Mouse (Mus musculus): ENCODE measurements around the gene Mnd1. TPM values are rescaled to one million over a fixed set of nuclear protein-coding genes. Genes with fewer than 3 reads are reported as not detected.

The Mnd1 gene
- polyA plus RNA-seq, 1 experiment, result 0.51 TPM

DNA sequence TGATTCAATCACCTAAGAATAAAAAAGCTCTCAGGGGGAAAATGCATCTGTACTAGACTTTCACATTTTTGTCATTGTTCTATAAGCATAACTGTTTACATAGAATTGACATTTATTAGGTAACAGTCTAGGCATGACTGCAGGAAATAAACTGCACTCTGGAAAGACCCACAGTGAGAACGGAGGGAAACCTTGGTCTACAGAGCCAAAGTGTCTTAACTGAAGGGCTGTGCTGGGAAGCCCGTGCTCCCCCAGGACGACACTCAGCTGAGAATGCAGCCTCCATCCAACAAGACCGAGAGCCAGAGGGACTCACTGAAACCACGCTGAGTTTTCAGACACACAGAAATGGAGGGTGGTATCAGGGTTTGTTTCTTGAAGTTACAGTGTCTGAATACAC lies 24.8 kb downstream of the Mnd1 start:
- peaks cover 5% of the 10 kb centered on the region; the same call in 1 of the 2 replicates for H3K4me1 ChIP-seq (replicated peaks; ENCODE audit: control insufficient read depth, insufficient read depth, low read length)
- 95% methylated on average over 5 of the region's 5 CpGs for WGBS
- H3K27me3 ChIP-seq (ENCODE audit: control insufficient read depth, insufficient read depth, low read length), result no peaks in the 10 kb centered on the region
- no peak overlapping the region for H3K27ac ChIP-seq (ENCODE audit: control insufficient read depth, insufficient read depth, low read length)
- no peaks in the 10 kb centered on the region for H3K36me3 ChIP-seq (ENCODE audit: control insufficient read depth, insufficient read depth, low read length)
- TF ChIP-seq CTCF (IDR thresholded peaks at IDR 0.05; ENCODE audit: borderline replicate concordance, control insufficient read depth, extremely low read depth, insufficient read depth, low read length, poor library complexity) (no peak), POLR2A (IDR thresholded peaks at IDR 0.05; ENCODE audit: control insufficient read depth, extremely low read depth, insufficient read depth, low read length, poor library complexity) (no peak)
- DNase-seq, result no peak
- H3K4me3 ChIP-seq (ENCODE audit: control insufficient read depth, insufficient read depth, low read length), result no peak overlapping the region

DNA sequence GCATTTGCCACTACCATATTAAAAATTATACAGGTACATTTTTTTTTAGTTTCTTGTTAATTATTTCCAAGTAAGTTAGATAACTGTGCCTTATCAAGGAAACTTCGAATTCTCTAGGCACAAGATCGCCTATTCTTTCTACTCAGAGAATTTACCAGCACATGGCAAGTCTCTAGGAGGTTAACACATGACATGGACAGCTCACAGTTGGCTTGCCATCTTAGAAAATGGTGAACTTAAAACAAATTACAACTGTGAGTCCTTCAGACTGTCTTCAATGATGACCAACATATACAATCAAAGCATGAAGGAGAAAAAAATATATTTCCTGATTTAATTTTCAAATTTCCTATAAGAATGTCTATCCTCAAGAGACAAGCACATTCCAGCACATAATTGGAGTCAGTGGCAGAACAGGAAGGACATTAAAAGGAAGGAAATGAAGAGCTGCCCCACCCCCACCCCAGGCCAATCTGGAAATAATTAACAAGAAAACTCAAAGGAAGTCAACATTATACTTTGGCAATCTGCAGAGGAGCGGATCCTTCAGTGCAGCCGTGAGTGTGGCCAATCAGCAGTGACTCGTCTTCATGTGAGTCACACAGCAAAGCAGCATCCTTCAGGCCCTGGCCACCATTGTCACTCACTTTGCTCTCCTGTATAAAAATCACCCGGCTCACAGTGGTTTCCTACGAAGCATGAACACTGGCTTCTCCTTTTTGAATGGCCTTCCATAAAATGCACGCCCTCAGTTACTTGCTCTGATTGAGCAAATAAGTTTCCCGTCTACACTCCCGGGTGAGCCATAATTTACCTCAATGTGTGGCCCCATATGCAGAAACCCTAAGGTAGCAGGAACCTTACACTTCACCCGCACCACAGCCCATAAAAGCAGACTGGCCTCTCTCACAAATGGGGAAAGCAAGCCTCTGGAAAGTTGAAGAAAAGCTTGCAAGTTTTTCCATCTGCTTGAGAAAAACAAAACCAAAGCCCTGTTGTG lies 26.4 kb downstream of the Mnd1 start:
- WGBS, result 84% methylated on average over 11 of the region's 11 CpGs
- no peak for DNase-seq
- Histone ChIP-seq H3K27ac (ENCODE audit: control insufficient read depth, insufficient read depth, low read length) (no peak overlapping the region), H3K36me3 (ENCODE audit: control insufficient read depth, insufficient read depth, low read length) (no peaks in the 10 kb centered on the region), H3K4me1 (replicated peaks; ENCODE audit: control insufficient read depth, insufficient read depth, low read length) (0 out of 2 replicates have a peak, but pooled peaks cover 2% of the 10 kb centered on the region), H3K27me3 (ENCODE audit: control insufficient read depth, insufficient read depth, low read length) (no peaks in the 10 kb centered on the region), H3K4me3 (ENCODE audit: control insufficient read depth, insufficient read depth, low read length) (no peak overlapping the region)
- TF ChIP-seq CTCF (IDR thresholded peaks at IDR 0.05; ENCODE audit: borderline replicate concordance, control insufficient read depth, extremely low read depth, insufficient read depth, low read length, poor library complexity), result no peak
- no peak for TF ChIP-seq POLR2A (IDR thresholded peaks at IDR 0.05; ENCODE audit: control insufficient read depth, extremely low read depth, insufficient read depth, low read length, poor library complexity)

DNA sequence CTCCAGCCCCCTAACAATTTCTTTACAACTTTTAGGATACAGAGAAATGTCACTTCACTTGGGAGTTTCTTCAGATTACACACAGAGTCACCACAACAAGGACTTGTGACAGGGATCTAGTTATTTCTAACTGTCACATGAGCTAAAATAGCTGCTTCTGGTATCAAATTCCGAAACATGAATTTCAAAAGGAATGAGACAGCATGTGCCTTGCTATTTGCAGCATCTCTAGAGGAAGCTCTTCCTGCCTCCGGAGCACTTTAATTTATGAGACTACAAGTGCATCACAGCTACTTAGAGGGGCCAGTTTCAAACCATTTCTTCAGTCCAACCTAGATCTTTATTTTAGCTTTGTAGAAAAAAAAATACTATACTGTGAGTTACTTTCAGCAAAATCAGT lies 28.2 kb downstream of the Mnd1 start:
- no peak for DNase-seq
- TF ChIP-seq POLR2A (IDR thresholded peaks at IDR 0.05; ENCODE audit: control insufficient read depth, extremely low read depth, insufficient read depth, low read length, poor library complexity) (no peak), CTCF (IDR thresholded peaks at IDR 0.05; ENCODE audit: borderline replicate concordance, control insufficient read depth, extremely low read depth, insufficient read depth, low read length, poor library complexity) (no peak)
- H3K4me3 ChIP-seq (ENCODE audit: control insufficient read depth, insufficient read depth, low read length), result no peak overlapping the region
- WGBS, result 88% methylated on average over 2 of the region's 2 CpGs
- H3K27me3 ChIP-seq (ENCODE audit: control insufficient read depth, insufficient read depth, low read length), result no peaks in the 10 kb centered on the region
- H3K4me1 ChIP-seq (replicated peaks; ENCODE audit: control insufficient read depth, insufficient read depth, low read length), result 0 out of 2 replicates have a peak, but pooled peaks cover 2% of the 10 kb centered on the region
- H3K27ac ChIP-seq (ENCODE audit: control insufficient read depth, insufficient read depth, low read length), result no peak overlapping the region
- H3K36me3 ChIP-seq (ENCODE audit: control insufficient read depth, insufficient read depth, low read length), result no peaks in the 10 kb centered on the region

DNA sequence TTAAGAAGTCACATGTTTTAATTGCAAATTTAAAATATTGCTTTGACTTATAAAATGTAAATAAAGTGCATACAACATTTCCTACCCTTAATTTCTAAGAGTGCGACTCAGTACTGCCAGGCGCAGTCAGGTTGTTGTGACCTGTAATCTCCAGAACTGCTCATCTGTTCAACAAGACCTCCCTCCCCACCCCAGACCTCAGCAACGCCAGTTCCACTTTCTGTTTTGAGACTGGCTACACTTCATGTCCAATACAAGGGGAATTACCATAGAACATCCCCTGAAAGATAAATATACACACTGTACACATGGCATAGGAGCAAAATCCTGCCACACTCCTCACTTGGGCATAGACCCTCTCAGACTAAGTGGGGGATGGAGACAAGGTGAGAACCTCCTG lies 28.9 kb downstream of the Mnd1 start:
- no peak for DNase-seq
- no peak for TF ChIP-seq CTCF (IDR thresholded peaks at IDR 0.05; ENCODE audit: borderline replicate concordance, control insufficient read depth, extremely low read depth, insufficient read depth, low read length, poor library complexity)
- TF ChIP-seq POLR2A (IDR thresholded peaks at IDR 0.05; ENCODE audit: control insufficient read depth, extremely low read depth, insufficient read depth, low read length, poor library complexity), result no peak
- no peaks in the 10 kb centered on the region for H3K36me3 ChIP-seq (ENCODE audit: control insufficient read depth, insufficient read depth, low read length)
- H3K4me1 ChIP-seq (replicated peaks; ENCODE audit: control insufficient read depth, insufficient read depth, low read length), result 0 out of 2 replicates have a peak, but pooled peaks cover 2% of the 10 kb centered on the region
- H3K4me3 ChIP-seq (ENCODE audit: control insufficient read depth, insufficient read depth, low read length), result no peak overlapping the region
- H3K27me3 ChIP-seq (ENCODE audit: control insufficient read depth, insufficient read depth, low read length), result no peaks in the 10 kb centered on the region
- no peak overlapping the region for H3K27ac ChIP-seq (ENCODE audit: control insufficient read depth, insufficient read depth, low read length)
- 79% methylated on average over 3 of the region's 3 CpGs for WGBS

GRCm38 (mm10) chr3:84125704-84126289 lies 29.8 kb downstream of the Mnd1 start:
- Histone ChIP-seq H3K27me3 (ENCODE audit: control insufficient read depth, insufficient read depth, low read length) (no peaks in the 10 kb centered on the region), H3K4me1 (replicated peaks; ENCODE audit: control insufficient read depth, insufficient read depth, low read length) (0 out of 2 replicates have a peak, but pooled peaks cover 2% of the 10 kb centered on the region), H3K27ac (ENCODE audit: control insufficient read depth, insufficient read depth, low read length) (no peak overlapping the region), H3K36me3 (ENCODE audit: control insufficient read depth, insufficient read depth, low read length) (no peaks in the 10 kb centered on the region), H3K4me3 (ENCODE audit: control insufficient read depth, insufficient read depth, low read length) (no peak overlapping the region)
- TF ChIP-seq POLR2A (IDR thresholded peaks at IDR 0.05; ENCODE audit: control insufficient read depth, extremely low read depth, insufficient read depth, low read length, poor library complexity) (no peak), CTCF (IDR thresholded peaks at IDR 0.05; ENCODE audit: borderline replicate concordance, control insufficient read depth, extremely low read depth, insufficient read depth, low read length, poor library complexity) (no peak)
- no peak for DNase-seq
- WGBS, result 24% methylated on average over 6 of the region's 6 CpGs

GRCm38 (mm10) chr3:84123461-84123860 lies 32.1 kb downstream of the Mnd1 start:
- TF ChIP-seq CTCF (IDR thresholded peaks at IDR 0.05; ENCODE audit: borderline replicate concordance, control insufficient read depth, extremely low read depth, insufficient read depth, low read length, poor library complexity) (no peak), POLR2A (IDR thresholded peaks at IDR 0.05; ENCODE audit: control insufficient read depth, extremely low read depth, insufficient read depth, low read length, poor library complexity) (no peak)
- H3K4me3 ChIP-seq (ENCODE audit: control insufficient read depth, insufficient read depth, low read length), result no peak overlapping the region
- H3K27ac ChIP-seq (ENCODE audit: control insufficient read depth, insufficient read depth, low read length), result no peak overlapping the region
- 92% methylated on average over 3 of the region's 3 CpGs for WGBS
- H3K36me3 ChIP-seq (ENCODE audit: control insufficient read depth, insufficient read depth, low read length), result no peaks in the 10 kb centered on the region
- DNase-seq, result peak; percentile 38
- H3K27me3 ChIP-seq (ENCODE audit: control insufficient read depth, insufficient read depth, low read length), result no peaks in the 10 kb centered on the region
- 0 out of 2 replicates have a peak, but pooled peaks cover 2% of the 10 kb centered on the region for H3K4me1 ChIP-seq (replicated peaks; ENCODE audit: control insufficient read depth, insufficient read depth, low read length)
